Mouse (Mus musculus) cerebellum, adult 2 months (tissue): ENCODE measurements around the gene Nsun3.

Source experiments
- CTCF ChIP-seq: fragments of 200-500 bp; IDR thresholded peaks from 2 replicates; pipeline ENCODE4 v1.5.1; 2011; ENCODE audit warnings: low read depth, mild to moderate bottlenecking, control low read depth, low read length, moderate library complexity, borderline replicate concordance; ENCODE audit not compliant: insufficient read depth
- POLR2A ChIP-seq: fragments of 200-500 bp; IDR thresholded peaks from 2 replicates; pipeline ENCODE4 v1.6.1; 2011; ENCODE audit warnings: low read length, control low read depth, borderline replicate concordance; ENCODE audit not compliant: insufficient read depth

DNA sequence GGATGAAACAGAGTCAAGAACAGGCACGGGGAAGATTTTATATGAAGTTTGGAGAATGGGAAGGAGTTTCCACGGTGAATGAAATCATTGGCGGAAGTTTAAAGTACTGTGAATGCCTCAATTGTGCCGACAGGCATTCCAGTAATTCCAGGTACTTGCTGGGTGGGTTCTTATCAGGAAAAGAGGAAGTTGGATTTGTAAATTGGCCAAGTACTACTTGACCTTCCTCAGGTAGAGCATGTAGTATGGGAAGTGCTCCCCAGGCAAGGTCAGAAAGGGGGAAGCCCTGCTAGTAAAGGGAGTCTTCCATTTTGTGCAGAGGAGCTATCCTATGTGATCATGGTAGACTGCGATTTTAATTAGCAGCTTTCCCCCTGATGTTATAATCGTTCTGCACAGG lies 31.3 kb downstream of the Nsun3 start:
- no peak for TF ChIP-seq POLR2A
- TF ChIP-seq CTCF, result no peak
